Mouse (Mus musculus) cortical plate, adult 2 months (tissue): ENCODE measurements at regions not wholly inside any gene's neighbourhood (a gene's known extent, or its start where the extent isn't known, plus 50 kb on each side); places are given as distances from the start of the nearest gene placed in this dataset.

Source experiments
- CTCF ChIP-seq: fragments of 200-500 bp; IDR thresholded peaks from 2 replicates; pipeline ENCODE4 v1.5.1; 2011; ENCODE audit warnings: mild to moderate bottlenecking, control low read depth, low read length; ENCODE audit not compliant: insufficient read depth; ENCODE audit errors: extremely low read depth
- POLR2A ChIP-seq: fragments of 200-500 bp; IDR thresholded peaks from 2 replicates; pipeline ENCODE4 v1.6.1; 2011; ENCODE audit warnings: mild to moderate bottlenecking, low read length, control low read depth; ENCODE audit not compliant: insufficient read depth; ENCODE audit errors: extremely low read depth

GRCm38 (mm10) chr3:52611881-52612280 lies 343.7 kb downstream of the Foxo1 start:
- TF ChIP-seq POLR2A = no peak
- no peak for TF ChIP-seq CTCF
